Mouse (Mus musculus): ENCODE data around the gene Dennd2d.

The Dennd2d gene

GRCm38 (mm10) chr3:106495346-106496044, 13.3 kb downstream of the Dennd2d start:
- in situ Hi-C loops (cut with MseI, MboI) = no loop called here

GRCm38 (mm10) chr3:106496045-106496721, 14.0 kb downstream of the Dennd2d start:
- in situ Hi-C loops (cut with MseI, MboI) = no loop called here

- in situ Hi-C loops (cut with MseI, MboI) = no loop called here
These were observed 14.8 kb downstream of the Dennd2d start for GRCm38 (mm10) chr3:106496996-106497395.

- in situ Hi-C loops (cut with MseI, MboI) = no loop called here
These were observed 18.3 kb downstream of the Dennd2d start for GRCm38 (mm10) chr3:106500510-106500909.

GRCm38 (mm10) chr3:106502892-106503291, 20.7 kb downstream of the Dennd2d start:
- in situ Hi-C loops (cut with MseI, MboI) = no loop called here

- in situ Hi-C loops (cut with MseI, MboI) = no loop called here
These were observed 28.5 kb downstream of the Dennd2d start for GRCm38 (mm10) chr3:106510669-106511068.

GRCm38 (mm10) chr3:106515016-106515415, 32.8 kb downstream of the Dennd2d start:
- in situ Hi-C loops (cut with MseI, MboI) = no loop called here

GRCm38 (mm10) chr3:106522730-106523129, 40.5 kb downstream of the Dennd2d start:
- in situ Hi-C loops (cut with MseI, MboI) = no loop called here

GRCm38 (mm10) chr3:106526411-106526810, 44.2 kb downstream of the Dennd2d start:
- in situ Hi-C loops (cut with MseI, MboI) = no loop called here

GRCm38 (mm10) chr3:106528032-106528431, 45.8 kb downstream of the Dennd2d start:
- in situ Hi-C loops (cut with MseI, MboI) = no loop called here

GRCm38 (mm10) chr3:106533277-106533676, 51.1 kb downstream of the Dennd2d start:
- in situ Hi-C loops (cut with MseI, MboI) = no loop called here

GRCm38 (mm10) chr3:106544721-106545316, 62.6 kb downstream of the Dennd2d start:
- in situ Hi-C loops (cut with MseI, MboI) = no loop called here

- in situ Hi-C loops (cut with MseI, MboI) = no loop called here
These were observed 65.1 kb downstream of the Dennd2d start, which contains the start of the genes Dram2 and Cept1 for GRCm38 (mm10) chr3:106547171-106547923. Dram2 (plus strand) TSS chr3:106547798. Cept1 (minus strand) TSS chr3:106547802.

GRCm38 (mm10) chr3:106547924-106548539, 65.8 kb downstream of the Dennd2d start:
- in situ Hi-C loops (cut with MseI, MboI) = no loop called here

GRCm38 (mm10) chr3:106548971-106549370, 66.8 kb downstream of the Dennd2d start:
- in situ Hi-C loops (cut with MseI, MboI) = no loop called here

All from mouse trophoblast stem cell (cell line).